Mouse (Mus musculus) ZHBTc4 (cell line): ENCODE results near the gene Cops7b.

Experiments
- DNase-seq: peaks from one replicate; pipeline ENCODE4 v3.0.0-alpha.2; 2011; ENCODE audit warnings: low read depth, low spot score

Cops7b gene

GRCm38 (mm10) chr1:86657071-86657470 lies 74.4 kb downstream of the Cops7b start:
- no peak for DNase-seq
